Mouse (Mus musculus) urinary bladder, postnatal 10 days (tissue): Measurements from ENCODE around the gene Atoh8.

Source experiments
- DNase-seq: peaks from one replicate; pipeline ENCODE4 v3.0.0; 2022; ENCODE audit warnings: low spot score

The Atoh8 gene

DNA sequence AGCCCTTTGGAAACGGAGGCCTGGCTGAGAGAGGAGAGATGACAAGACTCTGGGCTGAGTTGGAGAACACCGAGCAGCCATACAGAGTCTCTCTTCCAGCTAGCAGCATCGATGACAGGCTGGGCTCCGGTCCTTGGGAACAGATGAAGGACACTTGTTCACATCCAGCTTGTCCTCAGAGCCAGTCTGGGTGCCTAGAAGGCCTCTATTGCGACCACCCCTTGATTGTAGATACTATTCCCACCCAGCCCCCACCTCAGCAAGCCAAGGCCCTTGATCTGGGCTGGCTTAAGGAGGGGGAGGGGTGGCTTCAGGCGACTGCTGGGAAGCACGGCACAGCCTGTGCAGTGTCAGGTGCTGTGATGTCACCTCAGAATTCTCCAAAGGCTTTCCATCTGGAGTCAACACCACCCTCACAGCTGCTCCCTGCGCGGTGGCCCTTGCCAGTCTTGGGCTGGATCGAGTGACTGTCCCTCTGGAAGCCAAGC, 19.3 kb upstream of the Atoh8 start:
- DNase-seq = no peak

DNA sequence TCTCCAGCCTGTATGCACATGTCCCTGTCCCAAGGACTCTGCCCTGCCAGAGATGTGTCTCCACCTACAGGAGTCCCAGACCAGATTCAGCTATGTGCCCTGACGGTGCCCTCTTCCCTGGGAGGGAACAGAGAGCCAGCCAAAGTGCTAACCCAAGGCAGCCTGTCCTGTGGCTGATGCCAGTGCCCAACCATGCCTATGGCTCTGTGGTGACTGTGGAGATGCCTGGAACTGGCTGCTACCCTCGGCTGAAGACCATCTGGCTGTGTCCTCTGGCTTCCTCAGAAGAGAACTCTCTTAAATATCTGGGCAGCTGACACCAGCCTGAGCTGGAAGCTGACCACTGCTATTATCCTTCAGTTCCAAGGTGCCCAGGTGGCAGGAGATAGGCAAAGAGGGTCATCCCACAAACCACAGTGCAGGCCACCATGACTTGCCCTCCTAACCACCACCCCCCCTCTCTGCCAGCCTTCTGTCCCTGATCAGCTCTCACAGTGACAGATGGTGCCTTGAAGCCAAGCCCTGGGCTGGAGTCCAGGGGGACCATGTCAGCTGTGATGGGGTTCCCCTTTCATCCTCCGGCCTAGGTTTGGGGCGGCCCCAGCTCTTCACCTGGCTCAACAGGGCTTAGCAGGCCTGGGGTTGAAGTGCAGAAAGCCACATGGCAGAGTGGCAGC, 18.7 kb upstream of the Atoh8 start:
- no peak for DNase-seq

DNA sequence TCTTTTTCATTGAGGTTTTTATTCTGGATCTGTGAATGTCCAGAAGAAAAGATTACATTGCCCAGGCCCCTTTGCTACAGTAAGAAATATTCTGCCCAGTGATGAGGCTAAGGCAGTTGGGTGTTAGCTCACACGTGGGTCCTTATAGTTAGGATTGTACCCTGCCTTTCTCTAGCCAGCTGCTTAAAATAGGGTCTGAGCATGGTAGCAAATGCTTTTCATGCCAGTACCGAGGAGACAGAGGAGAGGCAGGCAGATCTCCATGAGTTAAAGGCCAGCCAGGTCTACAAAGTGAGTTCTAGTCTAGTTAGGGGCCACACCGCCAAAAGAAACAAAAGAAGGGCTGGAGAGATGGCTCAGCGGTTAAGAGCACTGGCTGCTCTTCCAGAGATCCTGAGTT, 17.8 kb upstream of the Atoh8 start:
- DNase-seq = no peak

DNA sequence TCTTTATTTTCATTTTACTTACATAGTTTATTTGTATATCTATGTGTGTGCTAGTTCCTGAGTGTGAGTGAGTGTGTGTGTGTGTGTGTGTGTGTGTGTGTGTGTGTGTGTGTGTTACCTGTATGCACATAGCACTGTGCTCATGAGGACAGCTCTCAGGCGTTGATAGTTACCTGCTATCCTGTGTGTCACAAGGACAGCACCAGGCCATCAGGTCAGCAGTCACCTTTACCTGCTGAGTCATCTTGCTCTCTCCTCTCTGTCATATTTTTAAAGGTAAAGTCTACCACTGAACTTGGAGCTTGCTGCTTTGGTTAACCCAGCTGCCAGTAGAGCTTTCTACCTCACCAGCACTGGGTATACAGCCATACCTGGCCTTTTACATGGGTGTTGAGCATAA, 17.1 kb upstream of the Atoh8 start:
- no peak for DNase-seq

DNA sequence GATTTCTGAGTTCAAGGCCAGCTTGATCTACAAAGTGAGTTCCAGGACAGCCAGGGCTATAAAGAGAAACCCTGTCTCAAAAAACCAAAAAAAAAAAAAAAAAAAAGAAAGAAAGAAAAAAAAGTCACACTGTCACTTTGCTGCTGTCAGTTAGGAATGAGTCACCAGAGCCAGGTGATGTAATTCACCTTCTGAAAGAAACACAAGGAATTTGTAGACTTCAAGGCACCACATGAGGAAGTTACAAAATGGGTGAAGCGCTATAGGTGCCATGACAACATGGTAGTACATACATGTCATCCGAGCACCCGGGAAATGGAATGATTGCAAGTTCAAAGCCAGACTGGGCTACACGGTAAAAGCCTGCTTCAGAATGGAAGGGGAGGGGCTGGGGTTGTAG, 14.6 kb upstream of the Atoh8 start:
- no peak for DNase-seq

DNA sequence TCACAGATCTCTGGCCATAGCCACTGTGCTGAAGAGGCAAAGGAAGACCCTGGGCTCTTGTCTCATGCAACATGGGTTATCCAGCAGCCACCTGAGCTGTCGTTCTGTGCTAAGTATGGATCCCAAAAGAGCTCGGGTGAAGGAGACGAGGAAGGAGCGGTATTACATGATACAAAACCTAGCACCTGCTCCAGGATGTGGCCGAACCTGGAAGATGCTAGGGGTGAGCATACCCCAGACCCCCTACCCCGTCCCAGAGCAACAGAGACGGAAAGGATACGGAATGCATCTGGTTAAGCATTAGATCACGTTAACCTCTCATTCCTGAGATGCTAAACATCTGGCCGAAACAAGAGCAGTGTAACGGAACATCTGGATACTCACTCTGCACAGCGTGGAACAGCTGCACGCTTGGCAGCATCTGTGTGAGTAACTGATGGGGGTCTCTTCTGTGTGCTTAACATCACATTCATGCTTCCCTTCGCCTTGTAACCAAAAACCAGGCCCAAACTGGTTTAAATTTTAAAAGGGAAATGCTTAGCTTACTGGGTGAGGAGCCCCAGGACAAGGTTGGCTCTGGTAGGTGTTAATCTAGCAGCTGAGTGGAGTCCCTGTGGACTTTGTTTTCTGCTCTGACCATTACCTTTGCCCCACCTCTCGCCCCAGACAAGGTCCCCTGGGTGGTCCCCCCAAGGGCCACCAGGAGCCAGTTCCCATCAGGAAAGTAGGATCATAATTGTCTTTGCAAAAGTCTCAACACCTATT, 13.0 kb upstream of the Atoh8 start:
- DNase-seq = no peak

DNA sequence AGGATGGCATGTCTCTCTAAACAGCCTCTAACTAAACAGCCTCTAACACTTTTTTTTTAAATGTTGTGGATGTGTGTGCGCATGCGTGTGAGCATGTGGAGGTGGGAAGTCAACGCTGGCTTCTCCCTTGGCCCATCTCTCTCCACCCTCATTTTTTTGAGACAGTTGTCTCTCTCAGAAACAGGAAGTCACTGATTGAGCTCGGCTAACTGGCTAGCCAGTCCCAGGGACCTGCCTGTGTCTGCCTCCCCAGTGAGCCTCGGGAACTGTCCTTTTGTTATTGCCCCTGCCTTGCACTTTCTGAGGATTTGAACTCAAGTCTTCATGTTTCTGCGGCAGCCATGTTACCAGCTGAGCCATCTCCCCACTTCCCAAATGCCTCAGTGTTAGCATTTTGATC, 10.9 kb upstream of the Atoh8 start:
- DNase-seq = no peak

DNA sequence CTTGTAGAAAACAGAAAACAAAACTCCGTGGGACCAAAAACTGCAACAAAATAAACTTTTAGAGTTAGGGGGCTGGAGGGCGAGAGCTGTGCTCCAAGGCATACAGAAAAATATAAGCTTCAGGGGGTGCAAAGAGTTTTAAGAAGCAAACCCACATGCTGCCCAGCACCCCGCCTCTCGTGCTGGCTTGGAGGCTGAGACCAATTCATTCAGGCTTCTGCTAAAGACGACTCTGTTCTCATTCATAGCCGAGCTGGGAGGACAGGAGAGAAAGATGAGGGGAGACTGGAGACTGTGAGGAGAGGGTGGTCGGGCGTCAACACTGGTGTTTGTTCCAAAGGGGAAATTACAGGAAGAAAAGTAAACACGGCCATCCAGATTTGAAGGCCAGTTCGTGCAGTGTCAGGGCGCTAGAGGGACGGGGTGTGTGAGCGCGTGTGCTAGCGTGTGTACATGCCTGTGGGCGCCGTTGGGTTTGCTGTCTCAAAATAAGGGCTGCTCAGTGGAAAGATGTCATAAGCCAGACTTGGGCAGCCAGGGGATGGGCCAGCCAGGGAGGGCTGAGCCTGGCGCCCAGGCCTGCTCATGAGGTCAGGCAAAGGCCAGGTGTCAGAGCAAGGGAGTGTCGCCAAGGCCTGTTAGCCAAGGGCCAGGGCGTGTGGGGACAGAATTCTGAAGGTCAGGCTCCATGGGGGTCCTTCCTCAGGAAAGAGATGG, 9.3 kb upstream of the Atoh8 start:
- DNase-seq = no peak

DNA sequence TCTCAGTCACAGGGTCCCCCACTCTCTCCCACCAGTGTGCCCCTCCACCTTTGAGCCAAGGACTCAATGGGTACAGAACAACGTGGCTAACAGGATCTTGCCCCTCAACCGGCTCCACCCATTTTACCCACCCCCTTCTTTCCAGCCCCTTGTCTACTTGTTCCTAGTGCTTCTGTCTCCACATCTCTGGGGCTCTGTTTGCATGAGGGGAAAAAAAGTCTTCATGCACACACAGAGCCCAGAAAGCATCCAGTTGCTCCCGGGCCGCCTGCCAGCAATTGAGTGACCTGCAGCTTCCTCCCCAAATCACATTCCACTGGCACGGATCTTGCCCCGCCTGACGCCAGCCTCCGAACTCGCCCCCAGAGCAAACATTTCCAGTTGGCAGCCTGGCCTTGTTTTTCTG, 8.8 kb upstream of the Atoh8 start:
- peak; percentile 75 for DNase-seq

DNA sequence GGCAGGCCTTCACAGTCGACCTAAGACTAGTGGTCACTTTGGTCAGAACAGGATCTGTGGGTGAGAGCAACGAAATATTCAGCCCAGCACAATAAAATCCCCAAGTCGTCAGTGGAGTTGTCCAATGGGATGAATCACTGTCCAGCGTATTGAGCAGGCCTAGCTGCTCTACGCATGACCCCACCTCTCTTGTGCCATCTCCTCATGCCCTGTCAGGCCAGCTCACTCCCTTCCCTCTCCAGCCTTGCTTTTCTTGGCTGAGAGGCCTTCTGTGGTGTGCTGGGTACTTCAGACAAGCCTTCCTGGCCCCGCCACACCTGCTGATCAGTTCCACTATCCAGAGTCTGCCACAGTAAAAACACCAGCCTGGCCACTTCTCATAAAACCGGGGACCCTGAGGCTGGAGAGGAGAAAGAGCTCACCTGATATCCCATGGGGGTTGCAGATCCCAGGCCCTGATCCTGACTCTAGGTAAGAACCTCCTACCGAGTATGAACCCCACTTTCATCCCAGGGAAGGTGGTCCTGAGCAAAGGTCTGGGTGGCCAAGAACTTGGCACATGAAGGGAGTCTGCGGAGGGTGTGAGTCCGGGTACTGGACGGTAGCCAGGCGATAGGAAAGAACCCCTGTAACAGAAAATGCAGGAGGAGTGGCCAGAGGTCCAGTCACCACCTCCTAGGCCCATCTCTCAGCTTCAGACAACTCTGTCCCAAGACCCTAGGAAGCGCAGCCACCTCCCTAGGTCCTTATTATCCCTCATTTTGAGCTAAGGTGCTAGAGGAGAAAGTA, 7.3 kb upstream of the Atoh8 start:
- no peak for DNase-seq

DNA sequence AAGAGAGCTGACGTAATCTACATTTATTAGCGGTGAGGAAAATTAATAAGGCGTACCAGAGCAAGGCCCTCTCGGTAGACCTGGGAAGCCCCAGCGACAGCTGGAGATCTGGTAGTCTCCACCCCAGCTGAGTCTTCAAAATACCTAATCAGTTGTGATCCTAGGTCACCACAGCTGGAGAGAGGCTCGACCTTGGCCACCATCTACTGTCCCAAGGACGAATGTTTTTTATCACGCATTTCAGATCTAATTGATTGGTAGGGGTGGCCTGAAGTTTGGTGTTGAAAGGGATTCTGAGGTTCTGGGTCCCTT, 6.4 kb upstream of the Atoh8 start:
- DNase-seq = no peak

DNA sequence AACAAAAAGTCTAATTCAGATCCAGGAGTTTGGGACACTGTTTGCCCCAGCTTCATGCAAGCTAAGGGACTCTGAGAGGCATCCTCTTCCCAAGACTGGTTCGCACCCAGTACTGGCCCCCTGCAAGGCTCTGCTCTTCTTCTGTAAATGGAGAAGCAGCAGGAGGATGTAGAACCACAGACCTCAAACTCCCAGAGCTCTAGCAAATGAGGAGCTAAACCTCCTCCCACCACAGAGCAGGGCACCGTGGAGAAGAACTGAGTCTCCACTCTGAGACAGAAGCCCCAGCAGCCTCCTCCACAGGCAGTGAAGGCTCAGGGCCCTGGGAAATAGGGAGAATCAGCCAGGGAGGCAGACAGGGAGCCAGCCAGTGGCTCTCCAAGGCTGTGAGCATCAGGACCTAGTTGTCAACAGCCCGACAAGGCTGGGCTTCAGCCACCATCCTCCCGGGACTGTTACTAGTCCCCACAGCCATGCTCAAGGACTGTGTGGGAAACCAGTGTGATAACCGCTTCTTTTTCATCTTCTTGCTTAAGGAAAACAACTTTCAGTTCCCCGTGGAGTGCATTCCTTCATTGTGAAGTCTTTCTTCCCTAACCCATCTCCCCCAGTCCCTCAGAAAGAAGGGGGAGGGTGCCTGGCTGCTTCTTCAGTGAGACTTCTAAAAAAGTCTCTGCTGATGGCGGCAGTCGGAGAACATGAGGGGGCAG, 5.9 kb upstream of the Atoh8 start:
- no peak for DNase-seq

DNA sequence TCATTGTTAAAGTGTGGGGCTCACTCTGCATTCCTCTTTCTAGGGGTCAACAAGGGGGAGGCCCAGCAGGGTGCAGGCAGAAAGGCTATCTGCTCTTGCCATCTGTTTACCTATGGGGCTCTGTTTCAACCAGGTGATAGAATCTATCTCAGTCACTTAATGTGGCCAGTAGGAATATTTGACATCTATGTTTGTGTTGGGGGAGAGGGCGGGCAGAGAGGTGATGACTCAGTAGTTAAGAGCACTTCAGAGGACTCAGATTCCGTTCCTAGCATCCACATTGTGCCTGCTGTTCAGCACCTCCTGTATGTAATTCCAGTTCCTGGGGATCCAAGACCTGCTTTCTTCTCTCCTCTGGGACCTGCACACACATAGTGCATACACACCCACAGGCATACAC, 4.7 kb upstream of the Atoh8 start:
- DNase-seq = no peak

DNA sequence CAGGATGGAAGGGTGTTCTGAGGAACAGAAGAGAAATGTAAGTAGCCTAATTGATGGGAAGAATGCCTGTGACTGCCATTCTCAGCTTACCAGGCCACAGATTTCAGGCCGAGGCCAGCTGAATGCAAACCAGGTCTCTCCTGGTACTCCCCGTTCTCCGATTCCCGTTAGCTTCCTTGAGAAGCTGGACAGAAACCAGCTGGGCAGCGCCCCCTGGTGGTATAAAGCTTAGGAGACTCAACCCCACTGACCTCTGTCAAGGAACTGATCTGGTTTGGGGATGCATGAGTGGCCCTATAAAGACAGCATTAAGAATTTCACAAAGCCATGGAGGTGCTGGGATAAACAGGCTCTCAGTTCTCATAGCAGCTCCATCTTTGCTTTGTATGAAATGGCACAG, 1.7 kb upstream of the Atoh8 start:
- DNase-seq = peak; percentile 76

DNA sequence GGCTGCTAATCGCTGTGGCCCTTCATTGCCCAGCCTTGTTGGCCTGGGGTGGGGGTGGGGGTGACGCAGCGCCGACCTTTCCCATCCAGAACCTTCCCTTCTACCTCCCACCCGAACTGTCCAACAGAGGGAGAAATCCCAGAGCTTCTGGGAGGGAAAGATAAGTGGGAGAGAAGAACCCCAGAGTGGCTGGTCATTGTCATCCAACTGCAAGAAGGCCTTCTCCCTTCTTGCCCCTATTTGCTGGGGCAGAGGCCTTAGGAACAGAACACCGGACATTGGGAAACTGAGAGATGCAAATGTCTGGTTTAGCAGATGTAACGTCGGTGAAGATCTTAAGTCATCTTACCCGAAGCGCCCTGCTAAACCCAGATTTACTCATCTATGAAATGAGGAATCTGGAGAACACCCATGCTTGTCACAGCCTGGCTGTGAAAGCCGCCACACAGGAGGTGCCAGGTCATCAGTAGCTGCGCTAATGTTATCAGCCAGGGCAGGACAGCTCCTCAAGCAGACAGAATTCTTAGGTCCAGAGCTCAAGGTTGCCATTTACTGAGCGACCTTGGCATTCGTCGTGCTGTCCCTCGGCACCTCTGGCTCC, 530 bp upstream of the Atoh8 start:
- no peak for DNase-seq

DNA sequence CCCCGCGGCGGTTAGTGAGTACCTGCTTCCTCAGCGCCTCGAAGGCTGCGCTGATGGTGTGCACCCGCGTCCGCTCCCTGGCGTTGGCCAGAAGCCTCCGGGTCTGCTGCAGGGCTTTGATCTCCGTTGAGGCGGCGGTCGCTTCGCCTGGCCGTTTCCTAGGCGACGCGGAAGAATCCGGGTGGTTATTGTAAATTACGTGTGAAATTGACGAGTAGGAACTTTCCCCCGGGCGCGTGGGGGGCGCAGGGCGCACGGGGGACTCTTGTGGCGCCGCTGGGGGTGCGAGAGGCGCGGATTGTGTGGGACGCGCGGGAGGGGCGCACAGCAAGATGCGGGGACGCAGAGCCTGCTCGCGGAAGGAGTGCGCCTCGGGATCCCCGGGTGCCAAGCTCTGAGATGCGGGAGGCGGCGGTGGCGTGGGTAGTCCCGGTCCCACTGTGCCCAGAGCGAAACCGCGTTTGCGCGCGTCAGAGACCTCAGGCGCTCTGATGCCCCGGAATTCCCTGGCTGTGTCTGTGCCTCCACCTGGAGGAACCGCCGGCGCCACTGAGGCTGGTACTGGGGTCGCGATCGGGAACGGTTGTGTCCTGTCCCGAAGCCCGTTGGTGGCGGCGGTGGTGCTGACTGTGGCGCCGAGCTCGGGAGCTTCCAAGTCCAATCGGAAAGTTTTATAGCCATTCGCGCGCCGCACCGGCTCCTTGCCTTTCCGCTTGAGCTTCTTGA, 842 bp downstream of the Atoh8 start:
- no peak for DNase-seq

DNA sequence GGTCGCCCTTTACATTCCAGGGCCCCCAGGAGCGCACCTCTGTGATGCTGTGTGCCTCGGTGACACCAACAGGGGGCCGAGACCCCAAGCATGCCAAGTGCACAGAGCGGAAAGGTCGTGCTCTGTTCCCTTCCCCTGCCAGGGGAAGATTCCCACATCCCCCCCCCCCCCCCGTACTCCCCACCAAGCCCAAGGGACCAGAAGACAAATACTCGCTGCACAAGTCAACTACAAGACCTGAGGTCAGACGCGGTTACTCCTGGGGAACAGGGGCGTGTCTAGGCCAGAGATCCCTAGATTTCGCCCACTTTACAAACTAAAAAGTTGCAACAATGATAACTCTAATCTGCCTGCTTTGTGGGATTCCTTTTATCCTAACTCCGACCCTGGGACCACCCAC, 1.4 kb downstream of the Atoh8 start:
- DNase-seq = no peak

DNA sequence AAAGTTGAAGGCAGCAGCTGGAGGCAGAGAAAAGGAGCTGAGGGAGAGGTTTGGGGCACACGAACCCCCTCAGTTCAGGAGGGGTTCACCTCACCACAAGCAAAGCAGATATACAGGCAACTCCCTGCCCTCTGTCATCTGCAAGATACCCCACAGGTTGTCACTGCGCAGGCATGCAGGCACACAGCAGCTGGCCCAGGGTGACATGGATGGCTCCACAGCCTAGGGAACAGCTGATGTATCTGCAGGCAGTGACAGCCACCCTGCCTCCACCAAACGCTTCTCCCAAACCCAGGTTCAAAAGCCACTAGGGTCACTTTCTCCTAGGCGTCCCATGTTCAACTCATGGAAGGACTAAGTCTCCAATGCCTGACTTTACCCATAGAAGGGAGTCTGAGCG, 2.5 kb downstream of the Atoh8 start:
- no peak for DNase-seq

DNA sequence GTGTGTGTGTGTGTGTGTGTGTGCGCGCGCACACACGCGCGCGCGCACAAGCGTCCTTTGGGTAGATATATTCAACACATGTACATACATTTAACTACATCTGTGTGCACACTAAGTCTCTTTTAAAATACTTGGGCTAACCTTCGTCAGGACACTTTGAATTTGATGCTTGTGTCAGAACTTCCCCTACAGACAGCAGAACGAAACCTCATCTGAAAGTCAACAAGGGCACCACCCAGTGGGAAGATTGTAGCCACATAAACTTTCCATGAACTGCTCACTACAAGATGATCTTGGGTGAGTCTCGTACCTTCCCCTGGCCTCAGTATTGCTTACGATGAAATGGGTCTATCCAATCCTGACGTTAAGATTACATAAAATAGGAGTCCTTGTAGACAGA, 3.0 kb downstream of the Atoh8 start:
- no peak for DNase-seq

DNA sequence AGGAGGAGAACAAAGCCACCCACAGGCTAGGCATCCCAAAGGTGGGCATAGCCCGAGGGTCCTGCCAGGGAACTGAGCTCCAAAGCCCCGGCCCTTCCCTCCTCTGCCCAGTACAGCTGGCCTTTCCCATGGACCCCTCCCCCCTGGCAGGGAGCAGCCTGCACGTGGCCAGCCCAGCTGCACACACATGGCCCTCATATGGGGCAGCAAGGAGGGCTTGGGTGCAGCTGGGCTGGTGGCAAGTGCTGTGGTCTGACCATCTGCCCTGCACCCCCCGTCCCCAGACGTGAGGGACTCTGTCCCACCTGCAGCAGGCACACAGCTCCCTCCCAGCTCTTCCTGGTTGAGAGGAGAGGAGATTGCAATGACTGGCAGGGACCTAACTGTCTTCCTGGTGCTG, 4.5 kb downstream of the Atoh8 start:
- no peak for DNase-seq
